ENCODE assay signal across 30 mouse cellular contexts in genomic region chr12:108349026-108349425, GRCm38 (mm10). TPM values are rescaled to one million over a fixed set of nuclear protein-coding genes. Genes with fewer than 3 reads are reported as not detected.
DNase-seq lines count a peak whose midpoint lies in the region; TF ChIP-seq lines count a peak whose summit lies in the region.
"Had no signal": no experiment of that assay in that cellular context is flagged by ENCODE, and none has a peak within 500 bp of the region (broad histone marks: within the 10 kb centered on the region; RNA-seq: fewer than 3 reads in every experiment).

No protein-coding gene starts in this region.

- no peaks in the 10 kb centered on the region for H3K4me1 ChIP-seq in kidney, adult 2 months (ENCODE audit: control insufficient read depth, insufficient read depth, low read length)

- no peaks in the 10 kb centered on the region for H3K36me3 ChIP-seq in kidney, adult 2 months (ENCODE audit: control insufficient read depth, insufficient read depth, low read length)
- H3K36me3 ChIP-seq: embryonic facial prominence, embryonic 13.5 days; forebrain, embryonic 12.5 days; heart, embryonic 13.5 days; hindbrain, embryonic 13.5 days; limb, embryonic 12.5 days had no signal

- H3K27ac ChIP-seq in kidney, adult 2 months (ENCODE audit: insufficient read depth, low read depth, low read length), result no peak overlapping the region
- H3K27ac ChIP-seq: embryonic facial prominence, embryonic 13.5 days; forebrain, embryonic 12.5 days; heart, embryonic 13.5 days; hindbrain, embryonic 13.5 days; kidney, postnatal 0 days; layer of hippocampus, adult 2 months; limb, embryonic 12.5 days; macrophage had no signal

- H3K27me3 ChIP-seq in kidney, adult 2 months (replicated peaks; ENCODE audit: control insufficient read depth, insufficient read depth, low read length), result no peaks in the 10 kb centered on the region

- TF ChIP-seq CTCF in kidney, adult 2 months (conservative IDR thresholded peaks at IDR 0.05; ENCODE audit: insufficient read depth, insufficient read length, low read depth, low read length), result no peak

- no peak overlapping the region for H3K4me3 ChIP-seq in kidney, adult 2 months (ENCODE audit: insufficient read depth, low read depth, low read length)
- H3K4me3 ChIP-seq: embryonic facial prominence, embryonic 13.5 days; erythroblast, embryonic 14.5 days; forebrain, embryonic 12.5 days; heart, embryonic 13.5 days; hindbrain, embryonic 13.5 days; layer of hippocampus, adult 2 months; limb, embryonic 12.5 days had no signal

- peak; percentile 58 to 72 for DNase-seq in cerebellum, postnatal 14 days
- DNase-seq in cerebellum, postnatal 4 days (ENCODE audit: low spot score in 2 of 2), result no peak
- DNase-seq in kidney, postnatal 10 days, result peak; percentile 61
- no peak for DNase-seq in kidney, adult 2 months
- peak; percentile 21 for DNase-seq in lung, postnatal 14 days
- no peak for DNase-seq in lung, adult 18-20 months
- peak; percentile 36 to 57 for DNase-seq in layer of hippocampus, adult 8-10 months (ENCODE audit: low spot score in 2 of 2)
- DNase-seq in spleen, adult 12 weeks (ENCODE audit: low spot score), result no peak
- DNase-seq: adrenal gland, postnatal 25 days; cerebellum, adult 11 months; cerebellum, adult 9-11 months; embryo, embryonic 11 days; heart, adult 18-20 months; kidney, adult 18-20 months; liver, postnatal 0 days; right cerebral cortex, postnatal 25 days; thymus, postnatal 25 days had no signal

- TF ChIP-seq POLR2A in kidney, adult 2 months (IDR thresholded peaks at IDR 0.05; ENCODE audit: low read depth, low read length), result no peak

- 68% methylated on average over 5 of the region's 5 CpGs for WGBS in kidney, adult 2 months

RNA-seq across cellular contexts. Expression of gene Cyp46a1, which starts 14.8 kb away (rescaled TPM):
- 4.1 and 5.1 TPM in 2 replicates for polyA plus RNA-seq in kidney, adult 2 months (2012; rRNA removed)
- total RNA-seq in layer of hippocampus, adult 8-10 months (2022), result 100 to 1,000 TPM; 162 to 181 (median 170) TPM
- total RNA-seq: monocyte, adult 5-6 weeks; neutrophil, adult 5-6 weeks had no signal
- polyA plus RNA-seq: erythroblast, embryonic 14.5 days; inflammation-experienced regulatory T-cells, adult 6 months; macrophage had no signal

RNA-seq across cellular contexts. Expression of gene Eml1, which starts 21.7 kb away (rescaled TPM):
- polyA plus RNA-seq in kidney, adult 2 months (2012; rRNA removed), result 14.2 TPM in 2 replicates
- 10 to 100 TPM; 43.0 to 51.1 (median 47.0) TPM for total RNA-seq in layer of hippocampus, adult 8-10 months (2022)
- total RNA-seq: monocyte, adult 5-6 weeks had no signal
- polyA plus RNA-seq: inflammation-experienced regulatory T-cells, adult 6 months; macrophage had no signal

RNA-seq across cellular contexts. Expression of gene Hhipl1, which starts 43.0 kb away (rescaled TPM):
- polyA plus RNA-seq in kidney, adult 2 months (2012; rRNA removed), result 0.31 and 0.42 TPM in 2 replicates
- total RNA-seq in layer of hippocampus, adult 8-10 months (2022), result 1 to 10 TPM; 5.6 to 8.5 (median 7.1) TPM
- total RNA-seq: monocyte, adult 5-6 weeks; neutrophil, adult 5-6 weeks had no signal
- polyA plus RNA-seq: erythroblast, embryonic 14.5 days; inflammation-experienced regulatory T-cells, adult 6 months; liver, embryonic 11.5 days; macrophage had no signal

Comparison
In these comparisons a context has a peak if more than half of its experiments do, and no peak if none do; other contexts are left out.
1. DNase-seq: peak in cerebellum, postnatal 14 days (2 of 2), kidney, postnatal 10 days (single experiment), lung, postnatal 14 days (single experiment) and layer of hippocampus, adult 8-10 months (2 of 2); none in cerebellum, postnatal 4 days (0 of 2), kidney, adult 2 months (single experiment), lung, adult 18-20 months (0 of 2) and spleen, adult 12 weeks (single experiment).